Mouse (Mus musculus) cortical plate, adult 2 months (tissue): ENCODE data around the gene Cdkn1b. TPM values are rescaled to one million over a fixed set of nuclear protein-coding genes. Genes with fewer than 3 reads are reported as not detected.

ENCODE experiments used
- H3K27ac ChIP-seq: fragments of 200-500 bp; 2 replicates; pipeline ENCODE4 v1.5.1; 2012; ENCODE audit warnings: low read length, control low read depth, inconsistent platforms; ENCODE audit not compliant: insufficient read depth
- H3K4me1 ChIP-seq: fragments of 200-500 bp; 2 replicates; pipeline ENCODE4 v1.6.1; 2011; ENCODE audit warnings: low read length; ENCODE audit not compliant: control insufficient read depth, insufficient read depth
- H3K4me3 ChIP-seq: fragments of 200-500 bp; 2 replicates; pipeline ENCODE4 v1.5.1; 2011; ENCODE audit warnings: mild to moderate bottlenecking, low read length, control low read depth; ENCODE audit not compliant: insufficient read depth
- CTCF ChIP-seq: fragments of 200-500 bp; IDR thresholded peaks from 2 replicates; pipeline ENCODE4 v1.5.1; 2011; ENCODE audit warnings: mild to moderate bottlenecking, control low read depth, low read length; ENCODE audit not compliant: insufficient read depth; ENCODE audit errors: extremely low read depth
- POLR2A ChIP-seq: fragments of 200-500 bp; IDR thresholded peaks from 2 replicates; pipeline ENCODE4 v1.6.1; 2011; ENCODE audit warnings: mild to moderate bottlenecking, low read length, control low read depth; ENCODE audit not compliant: insufficient read depth; ENCODE audit errors: extremely low read depth
- polyA plus RNA-seq: library from polyadenylated mRNA; depleted of rRNA; stranded (reverse); fragments of >200 nt; gene quantifications from 2 replicates; pipeline ENCODE4 v1.2.3, GENCODE M21; 2012; rRNA removed

Gene Cdkn1b
- polyA plus RNA-seq: 20.0 and 20.6 TPM in 2 replicates

GRCm38 (mm10) chr6:134920190-134921013, at the start of gene Cdkn1b:
TSS of gene Cdkn1b (plus strand) at chr6:134920401.
- Histone ChIP-seq H3K4me1 (peaks cover 3% of the 10 kb centered on the region; the same call in 1 of the 2 replicates), H3K4me3 (peak within 1 kb of the TSS; percentile 94), H3K27ac (peak within 1 kb of the TSS; percentile 100)
- TF ChIP-seq POLR2A: peak; percentile 82
- TF ChIP-seq CTCF: no peak

DNA sequence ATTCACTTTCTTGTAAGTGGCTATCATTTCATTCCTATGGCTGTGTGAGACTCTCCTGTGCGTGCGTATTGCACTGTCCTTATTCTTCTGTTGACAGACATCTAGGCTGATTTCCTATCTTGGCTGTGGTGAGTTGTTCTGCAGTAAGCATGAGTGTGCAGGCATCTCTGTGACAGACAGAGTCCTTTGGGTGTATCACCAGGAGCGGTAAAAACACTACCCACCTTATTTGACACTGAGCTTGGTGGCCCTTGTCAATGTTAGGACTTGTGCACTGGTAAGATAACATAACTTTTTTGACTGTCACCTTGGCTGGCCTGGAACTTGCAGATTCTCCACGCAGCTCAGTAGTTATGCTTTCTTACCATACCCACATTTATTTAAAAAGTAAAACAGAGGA, 49.3 kb upstream of the Cdkn1b start:
- H3K4me1 ChIP-seq: no peaks in the 10 kb centered on the region; the same call in 1 of the 2 replicates
- no peak overlapping the region for H3K27ac ChIP-seq
- TF ChIP-seq CTCF (no peak), POLR2A (no peak)
- no peak overlapping the region for H3K4me3 ChIP-seq

DNA sequence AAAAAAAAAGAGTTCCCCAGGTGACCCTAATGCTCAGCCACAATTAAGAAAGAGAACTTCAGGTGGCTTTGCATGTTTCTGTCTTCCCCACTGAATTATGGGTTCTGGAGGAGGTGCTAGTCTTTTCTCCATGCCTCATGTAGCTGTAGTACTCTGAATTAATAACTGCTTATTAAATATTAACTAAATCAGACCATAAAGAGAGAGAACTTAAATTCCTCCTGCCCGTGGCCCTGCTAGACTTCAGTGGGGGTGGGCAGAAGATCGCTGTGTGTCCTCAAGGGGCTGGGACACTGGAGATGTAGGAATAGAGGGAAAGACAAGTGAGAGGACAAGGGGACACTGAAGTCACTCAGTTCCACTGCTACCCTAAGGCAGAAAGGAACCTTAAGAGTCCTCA, 48.0 kb upstream of the Cdkn1b start:
- TF ChIP-seq CTCF (no peak), POLR2A (no peak)
- Histone ChIP-seq H3K4me3 (no peak overlapping the region), H3K27ac (no peak overlapping the region), H3K4me1 (no peaks in the 10 kb centered on the region; the same call in 1 of the 2 replicates)

DNA sequence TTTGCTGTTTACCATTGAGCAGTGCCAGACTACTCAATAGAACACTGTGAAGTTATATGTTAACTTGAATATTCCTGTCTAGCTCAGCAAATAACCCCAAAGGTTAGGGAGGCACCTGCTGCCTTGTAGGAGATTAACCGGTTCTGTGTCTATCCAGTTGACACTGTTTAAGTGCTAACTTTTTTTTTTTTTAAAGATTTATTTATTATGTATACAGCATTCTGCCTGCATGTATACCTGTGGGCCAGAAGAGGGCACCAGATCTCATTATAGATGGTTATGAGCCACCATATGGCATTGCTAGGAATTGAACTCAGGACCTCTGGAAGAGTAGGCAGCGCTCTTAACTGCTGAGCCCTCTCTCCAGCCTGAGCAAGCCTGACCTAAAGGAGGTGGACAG, 47.2 kb upstream of the Cdkn1b start:
- TF ChIP-seq POLR2A (no peak), CTCF (no peak)
- Histone ChIP-seq H3K4me3 (no peak overlapping the region), H3K4me1 (no peaks in the 10 kb centered on the region; the same call in 1 of the 2 replicates), H3K27ac (no peak overlapping the region)

DNA sequence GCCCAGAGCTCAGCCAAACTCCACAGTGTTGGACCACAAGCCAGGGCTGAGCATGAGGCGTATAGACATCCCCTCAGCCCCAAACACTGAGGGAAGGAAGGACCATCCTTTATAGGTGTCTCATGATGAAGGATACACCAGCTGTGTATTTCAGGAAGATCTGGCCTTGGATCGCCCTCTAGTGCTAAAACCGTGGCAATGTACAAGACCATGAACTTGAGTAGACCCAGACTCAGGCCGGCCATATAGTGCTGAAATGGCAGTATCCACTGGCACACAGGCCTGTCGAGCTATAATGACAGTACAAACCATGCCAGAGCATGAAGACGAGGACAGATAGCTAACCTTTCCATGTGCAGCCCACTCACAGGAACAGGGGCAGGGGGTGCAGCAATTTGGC, 43.4 kb upstream of the Cdkn1b start:
- TF ChIP-seq POLR2A: no peak
- TF ChIP-seq CTCF: peak; percentile 26; the same call in 1 of the 2 replicates
- no peak overlapping the region for H3K27ac ChIP-seq
- peaks cover 5% of the 10 kb centered on the region; the same call in 1 of the 2 replicates for H3K4me1 ChIP-seq
- no peak overlapping the region for H3K4me3 ChIP-seq

- Histone ChIP-seq H3K4me3 (no peak overlapping the region), H3K4me1 (peaks cover 5% of the 10 kb centered on the region; the same call in 1 of the 2 replicates)
- no peak for TF ChIP-seq POLR2A
- no peak for TF ChIP-seq CTCF
These were observed 42.9 kb upstream of the Cdkn1b start for GRCm38 (mm10) chr6:134877276-134877675.

GRCm38 (mm10) chr6:134877892-134878291, 42.3 kb upstream of the Cdkn1b start:
- TF ChIP-seq CTCF (no peak), POLR2A (no peak)
- Histone ChIP-seq H3K27ac (no peak overlapping the region), H3K4me3 (no peak overlapping the region), H3K4me1 (peaks cover 5% of the 10 kb centered on the region; the same call in 1 of the 2 replicates)

More at GRCm38 (mm10) chr6:134877276-134877675, 42.9 kb upstream of the Cdkn1b start:
- no peak overlapping the region for H3K27ac ChIP-seq

GRCm38 (mm10) chr6:134879556-134879955, 40.6 kb upstream of the Cdkn1b start:
- no peak overlapping the region for H3K4me3 ChIP-seq
- no peak for TF ChIP-seq CTCF
- TF ChIP-seq POLR2A: no peak
- H3K4me1 ChIP-seq: peaks cover 6% of the 10 kb centered on the region; the same call in 1 of the 2 replicates
- H3K27ac ChIP-seq: no peak overlapping the region

DNA sequence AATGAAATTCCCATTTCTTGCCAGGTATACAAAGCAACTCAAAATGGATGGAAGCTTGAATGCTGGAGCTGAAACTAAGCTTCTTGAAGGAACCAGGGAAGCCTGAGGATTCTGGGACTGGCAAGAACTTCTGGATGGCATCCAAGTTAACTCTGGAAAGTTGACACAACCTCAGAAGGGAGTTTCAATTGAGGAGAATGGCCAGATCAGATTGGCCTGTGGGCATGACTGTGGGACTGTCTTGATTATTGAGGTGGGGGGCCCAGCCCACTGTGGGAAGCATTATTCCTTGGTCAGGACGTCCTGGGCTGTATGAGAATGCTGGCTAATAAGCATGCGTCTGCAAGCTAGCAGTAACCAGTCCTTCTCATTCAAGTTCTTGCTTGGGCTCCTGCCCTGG, 40.2 kb upstream of the Cdkn1b start:
- Histone ChIP-seq H3K4me3 (no peak overlapping the region), H3K27ac (no peak overlapping the region), H3K4me1 (peaks cover 7% of the 10 kb centered on the region; the same call in 1 of the 2 replicates)
- no peak for TF ChIP-seq CTCF

DNA sequence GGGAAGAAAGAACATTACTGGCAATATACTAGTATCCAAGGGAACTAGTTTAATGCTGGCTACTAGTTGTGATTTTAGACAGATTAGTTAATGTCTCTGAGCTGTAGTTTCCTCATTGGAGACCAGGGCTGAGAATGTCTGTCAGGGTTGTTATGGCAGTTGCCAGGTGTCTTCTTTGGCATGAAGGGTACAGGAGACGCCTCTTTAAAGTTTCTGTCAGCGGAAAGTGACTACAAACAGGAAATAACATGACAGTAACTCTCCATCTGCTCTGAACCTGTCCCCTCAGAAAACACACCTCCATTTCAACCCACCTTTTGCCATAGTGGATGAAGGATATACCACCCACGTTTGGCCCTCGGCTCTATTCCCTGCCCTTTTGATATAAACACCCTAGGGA, 36.5 kb upstream of the Cdkn1b start:
- Histone ChIP-seq H3K27ac (no peak overlapping the region), H3K4me1 (peaks cover 10% of the 10 kb centered on the region)
- no peak for TF ChIP-seq CTCF
- TF ChIP-seq POLR2A: no peak

More for the DNA sequence above, 36.5 kb upstream of the Cdkn1b start:
- no peak overlapping the region for H3K4me3 ChIP-seq
